Mouse (Mus musculus): ENCODE results near the gene Hemgn. TPM values are rescaled to one million over a fixed set of nuclear protein-coding genes. Genes with fewer than 3 reads are reported as not detected.

Gene Hemgn
- polyA plus RNA-seq, 1 experiment from 2014 or later = 2.4 TPM

DNA sequence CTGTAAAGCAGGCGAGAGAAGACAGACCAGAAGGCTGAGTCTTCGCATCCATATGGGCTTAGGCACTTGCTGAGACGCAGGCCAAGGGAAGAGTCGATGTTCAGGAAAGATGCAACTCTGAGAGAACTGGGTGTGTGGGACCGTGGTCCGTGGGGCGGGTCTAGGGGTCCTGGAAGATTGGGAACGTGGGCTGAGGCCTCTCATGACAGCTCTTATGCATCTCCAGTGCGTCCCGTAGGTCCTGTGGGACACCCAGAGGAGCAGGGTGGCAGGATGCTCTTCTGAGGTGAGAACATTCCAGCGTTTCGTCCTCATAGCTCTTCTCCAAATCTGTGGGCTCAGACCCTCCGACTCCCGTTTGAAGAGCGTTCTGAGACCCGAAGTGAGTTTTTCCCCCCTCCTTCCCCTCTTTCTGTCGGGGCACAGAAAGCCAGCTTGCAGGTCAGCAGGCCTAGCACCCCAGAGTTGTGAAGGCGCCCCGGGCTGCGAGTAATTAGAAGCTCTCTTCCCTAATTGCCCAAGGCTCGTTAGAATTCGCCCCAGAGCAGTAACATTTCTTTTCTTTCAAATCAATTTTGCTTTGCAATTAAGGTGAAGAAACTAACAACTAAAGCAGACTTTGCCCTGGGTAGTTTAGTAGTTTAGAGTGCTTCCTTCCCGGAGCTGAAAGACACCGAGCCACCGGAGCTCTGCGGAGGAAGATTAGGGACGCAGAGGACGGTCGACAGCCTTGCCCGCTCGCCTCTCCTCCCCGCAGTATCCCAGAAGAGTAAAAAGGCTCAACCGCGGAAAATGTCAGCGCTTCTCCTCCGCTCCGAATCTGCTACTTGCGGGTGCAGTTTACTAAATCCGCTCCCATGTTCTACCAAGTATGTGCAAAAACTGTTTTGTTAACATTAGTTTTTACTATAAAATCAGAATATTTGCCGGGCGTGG, 65.5 kb downstream of the Hemgn start:
- Histone ChIP-seq H3K4me3 (no peak overlapping the region), H3K36me3 (no peaks in the 10 kb centered on the region), H3K9ac (no peak overlapping the region), H3K27me3 (peaks cover 93% of the 10 kb centered on the region), H3K27ac (no peak overlapping the region), H3K4me1 (peaks cover 27% of the 10 kb centered on the region), H3K4me2 (no peak overlapping the region), H3K9me3 (no peaks in the 10 kb centered on the region)
- WGBS = 2% methylated on average over 41 of the region's 41 CpGs
- ATAC-seq (ENCODE audit: insufficient number of reproducible peaks, low FRiP score, low TSS enrichment, low read depth) = no peak

GRCm38 (mm10) chr4:46347141-46347540, 66.2 kb downstream of the Hemgn start:
- Histone ChIP-seq H3K27ac (no peak overlapping the region), H3K4me3 (no peak overlapping the region), H3K36me3 (no peaks in the 10 kb centered on the region), H3K4me2 (no peak overlapping the region), H3K27me3 (peaks cover 94% of the 10 kb centered on the region), H3K9me3 (no peaks in the 10 kb centered on the region), H3K4me1 (peaks cover 34% of the 10 kb centered on the region), H3K9ac (no peak overlapping the region)
- ATAC-seq (ENCODE audit: insufficient number of reproducible peaks, low FRiP score, low TSS enrichment, low read depth) = no peak
- WGBS = 7% methylated on average over 4 of the region's 4 CpGs

DNA sequence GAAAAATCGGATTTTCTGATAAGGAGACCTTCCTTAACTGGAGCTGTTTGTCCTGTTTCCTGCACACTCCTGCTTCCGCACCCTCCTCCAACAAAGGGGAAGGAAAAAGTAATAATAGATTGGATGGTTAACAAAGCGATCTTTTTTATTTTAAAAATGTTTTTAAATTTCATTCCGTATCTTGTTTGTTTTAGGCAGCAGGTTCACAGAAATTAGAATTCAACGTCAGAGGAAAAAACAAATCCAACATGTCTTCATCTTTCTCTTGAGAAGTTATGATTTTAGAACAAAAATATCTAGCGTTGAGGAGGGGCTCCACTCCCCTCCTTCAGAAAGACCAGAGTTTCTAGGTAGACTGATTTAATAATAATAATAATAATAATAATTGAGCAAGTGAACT, 67.1 kb downstream of the Hemgn start:
- H3K27ac ChIP-seq = no peak overlapping the region
- no peak overlapping the region for H3K9ac ChIP-seq
- 34% methylated on average over 6 of the region's 6 CpGs for WGBS
- no peak overlapping the region for H3K4me2 ChIP-seq
- H3K36me3 ChIP-seq = no peaks in the 10 kb centered on the region
- no peak overlapping the region for H3K4me3 ChIP-seq
- H3K4me1 ChIP-seq = peaks cover 34% of the 10 kb centered on the region
- H3K9me3 ChIP-seq = no peaks in the 10 kb centered on the region
- H3K27me3 ChIP-seq = peaks cover 94% of the 10 kb centered on the region
- ATAC-seq (ENCODE audit: insufficient number of reproducible peaks, low FRiP score, low TSS enrichment, low read depth) = no peak

DNA sequence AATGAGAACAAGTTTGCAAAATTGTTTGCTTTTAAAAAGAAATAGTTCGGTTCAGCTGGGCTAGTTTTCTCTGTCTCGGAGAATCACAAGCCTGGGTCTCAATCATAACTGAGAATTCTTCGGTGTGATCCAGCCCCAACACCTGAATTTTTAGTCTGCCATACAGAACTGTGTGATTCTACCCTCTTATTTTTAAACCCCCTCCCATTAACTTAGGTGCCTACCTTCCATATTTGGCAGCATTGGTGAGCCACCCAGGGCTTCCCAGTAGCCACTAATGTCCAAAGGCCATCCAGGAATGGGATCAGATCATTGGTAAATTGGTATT, 67.6 kb downstream of the Hemgn start:
- no peaks in the 10 kb centered on the region for H3K36me3 ChIP-seq
- H3K4me3 ChIP-seq = no peak overlapping the region
- ATAC-seq (ENCODE audit: insufficient number of reproducible peaks, low FRiP score, low TSS enrichment, low read depth) = no peak
- WGBS = 12% methylated on average over 3 of the region's 3 CpGs
- no peak overlapping the region for H3K9ac ChIP-seq
- no peaks in the 10 kb centered on the region for H3K9me3 ChIP-seq
- no peak overlapping the region for H3K27ac ChIP-seq
- peaks cover 94% of the 10 kb centered on the region for H3K27me3 ChIP-seq
- H3K4me2 ChIP-seq = no peak overlapping the region
- H3K4me1 ChIP-seq = peaks cover 34% of the 10 kb centered on the region

DNA sequence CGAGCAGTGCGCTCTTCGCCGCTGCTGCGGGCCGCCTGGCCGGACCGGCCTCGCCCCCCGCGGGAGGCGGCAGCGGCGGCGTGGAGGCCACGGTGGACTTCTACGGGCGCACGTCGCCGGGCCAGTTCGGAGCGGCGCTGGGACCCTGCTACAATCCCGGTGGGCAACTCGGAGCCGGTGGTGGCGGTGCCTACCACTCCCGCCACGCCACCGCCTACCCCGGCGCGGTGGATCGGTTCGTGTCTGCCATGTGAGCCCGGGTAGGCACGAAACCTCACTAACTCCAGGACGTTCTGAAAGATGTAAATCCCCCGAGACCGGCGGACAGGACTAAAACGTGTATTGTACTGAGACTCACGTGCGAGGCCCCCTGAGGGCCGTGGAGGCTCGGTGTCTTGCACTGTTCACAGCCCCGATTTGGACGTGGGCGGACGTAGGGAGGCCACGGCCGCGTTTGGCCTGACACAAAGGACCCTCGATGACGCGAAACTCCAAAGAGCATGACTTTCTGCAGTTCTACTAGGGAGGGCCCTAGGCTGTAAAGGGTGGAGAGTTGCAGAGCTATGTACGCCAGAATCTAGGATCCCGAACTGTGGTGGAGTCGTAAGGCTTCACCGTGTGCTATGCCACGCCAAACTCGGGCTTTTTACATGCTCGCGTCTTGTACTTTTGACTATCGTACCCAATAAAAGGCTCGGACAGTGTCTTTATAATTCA, 68.1 kb downstream of the Hemgn start:
- Histone ChIP-seq H3K27me3 (peaks cover 94% of the 10 kb centered on the region), H3K4me1 (peaks cover 34% of the 10 kb centered on the region), H3K9ac (no peak overlapping the region), H3K27ac (no peak overlapping the region), H3K36me3 (no peaks in the 10 kb centered on the region), H3K4me3 (peak overlapping the region; percentile 42), H3K9me3 (no peaks in the 10 kb centered on the region), H3K4me2 (peak overlapping the region; percentile 65)
- ATAC-seq (ENCODE audit: insufficient number of reproducible peaks, low FRiP score, low TSS enrichment, low read depth) = no peak
- WGBS = 3% methylated on average over 66 of the region's 67 CpGs

- Histone ChIP-seq H3K27me3 (peaks cover 94% of the 10 kb centered on the region), H3K36me3 (no peaks in the 10 kb centered on the region), H3K9ac (no peak overlapping the region), H3K4me1 (peaks cover 37% of the 10 kb centered on the region), H3K4me2 (peak overlapping the region; percentile 65), H3K9me3 (no peaks in the 10 kb centered on the region), H3K27ac (no peak overlapping the region), H3K4me3 (peak overlapping the region; percentile 42)
- no peak for ATAC-seq (ENCODE audit: insufficient number of reproducible peaks, low FRiP score, low TSS enrichment, low read depth)
- WGBS = under 1% methylated on average over 41 of the region's 51 CpGs
These were observed 69.0 kb downstream of the Hemgn start for GRCm38 (mm10) chr4:46344288-46344687.

Other genes starting within 250 kb of the Hemgn start
- gene Xpa, start 217.2 kb downstream of the Hemgn start, polyA plus RNA-seq (2015; fragmentation: Nextera tagmentation; extraction: Ambion mirVana) = 20.6 and 22.0 TPM in 2 replicates
- gene Foxe1, start 69.9 kb downstream of the Hemgn start, polyA plus RNA-seq (2015; fragmentation: Nextera tagmentation; extraction: Ambion mirVana) = 0.08 TPM in 1 of 2 replicates, not detected in the other
- gene Trmo, start 24.1 kb downstream of the Hemgn start, polyA plus RNA-seq (2015; fragmentation: Nextera tagmentation; extraction: Ambion mirVana) = 10.2 and 10.6 TPM in 2 replicates
- 235 and 258 TPM in 2 replicates for gene Anp32b, start 37.4 kb upstream of the Hemgn start, polyA plus RNA-seq (2015; fragmentation: Nextera tagmentation; extraction: Ambion mirVana)
- gene Nans, start 75.7 kb upstream of the Hemgn start, polyA plus RNA-seq (2015; fragmentation: Nextera tagmentation; extraction: Ambion mirVana) = 94.4 and 94.7 TPM in 2 replicates
- 1.4 and 2.1 TPM in 2 replicates for gene Trim14, start 122.6 kb upstream of the Hemgn start, polyA plus RNA-seq (2015; fragmentation: Nextera tagmentation; extraction: Ambion mirVana)
- 3.2 and 3.5 TPM in 2 replicates for gene Coro2a, start 188.7 kb upstream of the Hemgn start, polyA plus RNA-seq (2015; fragmentation: Nextera tagmentation; extraction: Ambion mirVana)
- gene Tbc1d2, start 236.7 kb upstream of the Hemgn start, polyA plus RNA-seq (2015; fragmentation: Nextera tagmentation; extraction: Ambion mirVana) = 1.8 and 2.5 TPM in 2 replicates